Mouse (Mus musculus): ENCODE data around the gene Dip2a. TPM values are rescaled to one million over a fixed set of nuclear protein-coding genes. Genes with fewer than 3 reads are reported as not detected.

Gene Dip2a
- polyA plus RNA-seq, 1 experiment from 2014 or later, result 8.6 TPM

- 88% methylated on average over 2 of the region's 2 CpGs for WGBS
- Histone ChIP-seq H3K9ac (no peak overlapping the region), H3K27ac (no peak overlapping the region), H3K4me3 (no peak overlapping the region), H3K4me2 (no peak overlapping the region), H3K27me3 (no peaks in the 10 kb centered on the region), H3K9me3 (replicated peaks) (no peaks in the 10 kb centered on the region), H3K4me1 (replicated peaks) (no peaks in the 10 kb centered on the region), H3K36me3 (no peaks in the 10 kb centered on the region)
- ATAC-seq (replicated peaks; ENCODE audit: insufficient number of reproducible peaks, insufficient read depth, low FRiP score, low read depth), result no peak
Measured at GRCm38 (mm10) chr10:76245106-76245505, 100.0 kb downstream of the Dip2a start.

- Histone ChIP-seq H3K4me2 (no peak overlapping the region), H3K27me3 (no peaks in the 10 kb centered on the region), H3K27ac (no peak overlapping the region), H3K36me3 (0 out of 2 replicates have a peak, but pooled peaks cover 3% of the 10 kb centered on the region), H3K9ac (no peak overlapping the region), H3K4me1 (replicated peaks) (peaks cover 20% of the 10 kb centered on the region), H3K9me3 (replicated peaks) (no peaks in the 10 kb centered on the region), H3K4me3 (no peak overlapping the region)
- ATAC-seq (replicated peaks; ENCODE audit: insufficient number of reproducible peaks, insufficient read depth, low FRiP score, low read depth), result no peak
- 35% methylated on average over 4 of the region's 4 CpGs for WGBS
Measured at GRCm38 (mm10) chr10:76239401-76239800, 105.7 kb downstream of the Dip2a start.

GRCm38 (mm10) chr10:76237341-76238225, 107.5 kb downstream of the Dip2a start, which contains the start of gene Prmt2:
TSS of gene Prmt2 (minus strand) at chr10:76237865.
- under 1% methylated on average over 47 of the region's 47 CpGs for WGBS

GRCm38 (mm10) chr10:76229627-76230026, 115.5 kb downstream of the Dip2a start:
- no peak overlapping the region for H3K4me2 ChIP-seq
- 66% methylated on average over 1 of the region's 1 CpGs for WGBS
- H3K4me3 ChIP-seq, result no peak overlapping the region
- H3K9me3 ChIP-seq (replicated peaks), result no peaks in the 10 kb centered on the region
- H3K27me3 ChIP-seq, result no peaks in the 10 kb centered on the region
- ATAC-seq (replicated peaks; ENCODE audit: insufficient number of reproducible peaks, insufficient read depth, low FRiP score, low read depth), result no peak
- H3K4me1 ChIP-seq (replicated peaks), result no peaks in the 10 kb centered on the region
- H3K9ac ChIP-seq, result no peak overlapping the region
- no peak overlapping the region for H3K27ac ChIP-seq
- H3K36me3 ChIP-seq, result peaks cover 7% of the 10 kb centered on the region

More at GRCm38 (mm10) chr10:76237341-76238225, 107.5 kb downstream of the Dip2a start, which contains the start of gene Prmt2:
- peak within 1 kb of the TSS; percentile 87 for H3K4me2 ChIP-seq
- 0 out of 2 replicates have a peak, but pooled peaks cover 3% of the 10 kb centered on the region for H3K36me3 ChIP-seq
- H3K4me3 ChIP-seq, result peak within 1 kb of the TSS; percentile 83
- peak; percentile 97 for ATAC-seq (replicated peaks; ENCODE audit: insufficient number of reproducible peaks, insufficient read depth, low FRiP score, low read depth)
- H3K27ac ChIP-seq, result peak within 1 kb of the TSS; percentile 89
- H3K4me1 ChIP-seq (replicated peaks), result peaks cover 20% of the 10 kb centered on the region
- H3K9me3 ChIP-seq (replicated peaks), result no peaks in the 10 kb centered on the region
- H3K9ac ChIP-seq, result peak within 1 kb of the TSS; percentile 76
- H3K27me3 ChIP-seq, result no peaks in the 10 kb centered on the region

- Histone ChIP-seq H3K36me3 (peaks cover 25% of the 10 kb centered on the region), H3K27ac (no peak overlapping the region), H3K9me3 (replicated peaks) (no peaks in the 10 kb centered on the region), H3K4me2 (no peak overlapping the region), H3K4me3 (no peak overlapping the region), H3K4me1 (replicated peaks) (no peaks in the 10 kb centered on the region), H3K27me3 (no peaks in the 10 kb centered on the region), H3K9ac (no peak overlapping the region)
- ATAC-seq (replicated peaks; ENCODE audit: insufficient number of reproducible peaks, insufficient read depth, low FRiP score, low read depth), result no peak
- 93% methylated on average over 11 of the region's 11 CpGs for WGBS
Measured at GRCm38 (mm10) chr10:76225944-76226343, 119.1 kb downstream of the Dip2a start.

- H3K27ac ChIP-seq, result no peak overlapping the region
- no peak overlapping the region for H3K4me2 ChIP-seq
- ATAC-seq (replicated peaks; ENCODE audit: insufficient number of reproducible peaks, insufficient read depth, low FRiP score, low read depth), result no peak
- H3K9ac ChIP-seq, result no peak overlapping the region
- WGBS, result 75% methylated on average over 9 of the region's 9 CpGs
- H3K4me3 ChIP-seq, result no peak overlapping the region
- no peaks in the 10 kb centered on the region for H3K4me1 ChIP-seq (replicated peaks)
- no peaks in the 10 kb centered on the region for H3K27me3 ChIP-seq
- H3K9me3 ChIP-seq (replicated peaks), result 0 out of 2 replicates have a peak, but pooled peaks cover 12% of the 10 kb centered on the region
- H3K36me3 ChIP-seq, result peaks cover 61% of the 10 kb centered on the region
Measured at GRCm38 (mm10) chr10:76218240-76218639, 126.9 kb downstream of the Dip2a start.

- Histone ChIP-seq H3K27ac (no peak overlapping the region), H3K36me3 (peaks cover 65% of the 10 kb centered on the region), H3K27me3 (no peaks in the 10 kb centered on the region), H3K9ac (no peak overlapping the region), H3K9me3 (replicated peaks) (0 out of 2 replicates have a peak, but pooled peaks cover 12% of the 10 kb centered on the region), H3K4me1 (replicated peaks) (no peaks in the 10 kb centered on the region), H3K4me3 (no peak overlapping the region), H3K4me2 (no peak overlapping the region)
- 93% methylated on average over 17 of the region's 17 CpGs for WGBS
- ATAC-seq (replicated peaks; ENCODE audit: insufficient number of reproducible peaks, insufficient read depth, low FRiP score, low read depth), result no peak; the same call in 1 of the 2 replicates
Measured at GRCm38 (mm10) chr10:76217056-76217455, 128.0 kb downstream of the Dip2a start.

GRCm38 (mm10) chr10:76214161-76214560, 130.9 kb downstream of the Dip2a start:
- H3K27me3 ChIP-seq, result no peaks in the 10 kb centered on the region
- 88% methylated on average over 4 of the region's 4 CpGs for WGBS
- 0 out of 2 replicates have a peak, but pooled peaks cover 12% of the 10 kb centered on the region for H3K9me3 ChIP-seq (replicated peaks)
- H3K27ac ChIP-seq, result no peak overlapping the region
- no peak for ATAC-seq (replicated peaks; ENCODE audit: insufficient number of reproducible peaks, insufficient read depth, low FRiP score, low read depth)
- no peaks in the 10 kb centered on the region for H3K4me1 ChIP-seq (replicated peaks)
- no peak overlapping the region for H3K4me3 ChIP-seq
- H3K9ac ChIP-seq, result no peak overlapping the region
- H3K36me3 ChIP-seq, result peaks cover 56% of the 10 kb centered on the region
- H3K4me2 ChIP-seq, result no peak overlapping the region

GRCm38 (mm10) chr10:76212121-76212520, 133.0 kb downstream of the Dip2a start:
- H3K27me3 ChIP-seq, result no peaks in the 10 kb centered on the region
- 89% methylated on average over 6 of the region's 6 CpGs for WGBS
- 0 out of 2 replicates have a peak, but pooled peaks cover 12% of the 10 kb centered on the region for H3K9me3 ChIP-seq (replicated peaks)
- no peak overlapping the region for H3K4me3 ChIP-seq
- no peak for ATAC-seq (replicated peaks; ENCODE audit: insufficient number of reproducible peaks, insufficient read depth, low FRiP score, low read depth)
- H3K36me3 ChIP-seq, result peaks cover 68% of the 10 kb centered on the region
- H3K4me2 ChIP-seq, result no peak overlapping the region
- no peak overlapping the region for H3K27ac ChIP-seq
- no peaks in the 10 kb centered on the region for H3K4me1 ChIP-seq (replicated peaks)
- H3K9ac ChIP-seq, result no peak overlapping the region

- Histone ChIP-seq H3K4me3 (no peak overlapping the region), H3K27me3 (no peaks in the 10 kb centered on the region), H3K4me2 (no peak overlapping the region), H3K9ac (no peak overlapping the region), H3K9me3 (replicated peaks) (0 out of 2 replicates have a peak, but pooled peaks cover 12% of the 10 kb centered on the region), H3K36me3 (peaks cover 58% of the 10 kb centered on the region), H3K27ac (no peak overlapping the region), H3K4me1 (replicated peaks) (no peaks in the 10 kb centered on the region)
- WGBS, result 93% methylated on average over 7 of the region's 7 CpGs
- no peak for ATAC-seq (replicated peaks; ENCODE audit: insufficient number of reproducible peaks, insufficient read depth, low FRiP score, low read depth)
Measured at GRCm38 (mm10) chr10:76210806-76211205, 134.3 kb downstream of the Dip2a start.
